Mouse (Mus musculus): ENCODE measurements at regions not wholly inside any gene's neighbourhood (a gene's known extent, or its start where the extent isn't known, plus 50 kb on each side); places are given as distances from the start of the nearest gene placed in this dataset.

- ATAC-seq (replicated peaks; ENCODE audit: poor library complexity): no peak
Observed at GRCm38 (mm10) chr10:9010191-9010590, 124.3 kb upstream of the Sash1 start.

GRCm38 (mm10) chr10:9005140-9005909 lies 119.5 kb upstream of the Sash1 start:
- ATAC-seq (replicated peaks; ENCODE audit: poor library complexity): no peak

GRCm38 (mm10) chr10:9002261-9002660 lies 116.4 kb upstream of the Sash1 start:
- no peak for ATAC-seq (replicated peaks; ENCODE audit: poor library complexity)

- no peak for ATAC-seq (replicated peaks; ENCODE audit: poor library complexity)
Observed at GRCm38 (mm10) chr10:8998758-8999398, 113.0 kb upstream of the Sash1 start.

- ATAC-seq (replicated peaks; ENCODE audit: poor library complexity): no peak
Observed at GRCm38 (mm10) chr10:8998356-8998755, 112.5 kb upstream of the Sash1 start.

GRCm38 (mm10) chr10:8995097-8995496 lies 109.2 kb upstream of the Sash1 start:
- ATAC-seq (replicated peaks; ENCODE audit: poor library complexity): no peak

- no peak for ATAC-seq (replicated peaks; ENCODE audit: poor library complexity)
Observed at GRCm38 (mm10) chr10:8986339-8986738, 100.5 kb upstream of the Sash1 start.

GRCm38 (mm10) chr10:8983347-8983746 lies 97.5 kb upstream of the Sash1 start:
- ATAC-seq (replicated peaks; ENCODE audit: poor library complexity): no peak

GRCm38 (mm10) chr10:8980568-8980967 lies 94.7 kb upstream of the Sash1 start:
- no peak for ATAC-seq (replicated peaks; ENCODE audit: poor library complexity)

GRCm38 (mm10) chr10:8978595-8978994 lies 92.7 kb upstream of the Sash1 start:
- ATAC-seq (replicated peaks; ENCODE audit: poor library complexity): no peak

GRCm38 (mm10) chr10:8973934-8974333 lies 88.1 kb upstream of the Sash1 start:
- peak; percentile 100 for ATAC-seq (replicated peaks; ENCODE audit: poor library complexity)

- ATAC-seq (replicated peaks; ENCODE audit: poor library complexity): no peak
Observed at GRCm38 (mm10) chr10:8972789-8973551, 87.1 kb upstream of the Sash1 start.

GRCm38 (mm10) chr10:8970807-8971206 lies 84.9 kb upstream of the Sash1 start:
- ATAC-seq (replicated peaks; ENCODE audit: poor library complexity): no peak

GRCm38 (mm10) chr10:8969586-8969985 lies 83.7 kb upstream of the Sash1 start:
- no peak for ATAC-seq (replicated peaks; ENCODE audit: poor library complexity)

GRCm38 (mm10) chr10:8969016-8969415 lies 83.1 kb upstream of the Sash1 start:
- ATAC-seq (replicated peaks; ENCODE audit: poor library complexity): no peak

- no peak for ATAC-seq (replicated peaks; ENCODE audit: poor library complexity)
Observed at GRCm38 (mm10) chr10:8968276-8968923, 82.5 kb upstream of the Sash1 start.

- no peak for ATAC-seq (replicated peaks; ENCODE audit: poor library complexity)
Observed at GRCm38 (mm10) chr10:8962921-8963320, 77.1 kb upstream of the Sash1 start.

GRCm38 (mm10) chr10:8960964-8961675 lies 75.2 kb upstream of the Sash1 start:
- no peak for ATAC-seq (replicated peaks; ENCODE audit: poor library complexity)

- ATAC-seq (replicated peaks; ENCODE audit: poor library complexity): no peak
Observed at GRCm38 (mm10) chr10:8960275-8960960, 74.5 kb upstream of the Sash1 start.

Measured in megakaryocyte progenitor cell, adult 5-6 weeks (primary cell).